Comparison of ENCODE assay signal across 28 mouse cellular contexts in genomic region chr10:29661752-29662151, GRCm38 (mm10).
DNase-seq lines count a peak whose midpoint lies in the region; ATAC-seq lines count a peak whose summit lies in the region.
"Had no signal": no experiment of that assay in that cellular context is flagged by ENCODE, and none has a peak within 500 bp of the region (broad histone marks: within the 10 kb centered on the region; RNA-seq: fewer than 3 reads in every experiment).

No protein-coding gene starts in this region.

- no peaks in the 10 kb centered on the region for H3K9me3 ChIP-seq in forebrain, embryonic 14.5 days (replicated peaks; ENCODE audit: control insufficient read depth, low read length)
- H3K9me3 ChIP-seq in forebrain, embryonic 11.5 days (ENCODE audit: control insufficient read depth, low read length): no peaks in the 10 kb centered on the region
- no peaks in the 10 kb centered on the region for H3K9me3 ChIP-seq in forebrain, embryonic 16.5 days (ENCODE audit: control insufficient read depth, low read length)
- no peaks in the 10 kb centered on the region for H3K9me3 ChIP-seq in hindbrain, embryonic 16.5 days (ENCODE audit: control insufficient read depth, low read length)
- H3K9me3 ChIP-seq: embryonic facial prominence, embryonic 12.5 days; embryonic facial prominence, embryonic 15.5 days; G1E; heart, embryonic 10.5 days; heart, embryonic 13.5 days; hindbrain, embryonic 12.5 days; hindbrain, embryonic 15.5 days; intestine, embryonic 15.5 days had no signal

- no peaks in the 10 kb centered on the region for H3K27me3 ChIP-seq in forebrain, embryonic 14.5 days (replicated peaks; ENCODE audit: control insufficient read depth, insufficient read depth, low read length)
- H3K27me3 ChIP-seq in forebrain, embryonic 11.5 days (ENCODE audit: control insufficient read depth, insufficient read depth, low read length): no peaks in the 10 kb centered on the region
- no peaks in the 10 kb centered on the region for H3K27me3 ChIP-seq in forebrain, embryonic 16.5 days (replicated peaks; ENCODE audit: control insufficient read depth, insufficient read depth, low read length)
- no peaks in the 10 kb centered on the region for H3K27me3 ChIP-seq in hindbrain, embryonic 16.5 days (replicated peaks; ENCODE audit: control insufficient read depth, insufficient read depth, low read length)
- H3K27me3 ChIP-seq: CH12.LX; embryonic facial prominence, embryonic 12.5 days; embryonic facial prominence, embryonic 15.5 days; heart, embryonic 13.5 days; hindbrain, embryonic 12.5 days; hindbrain, embryonic 15.5 days; intestine, embryonic 15.5 days had no signal

- peak; percentile 40 for DNase-seq in forebrain, embryonic 14.5 days (ENCODE audit: low spot score)
- DNase-seq in forebrain, embryonic 11.5 days (ENCODE audit: low spot score): no peak
- peak; percentile 16 for DNase-seq in retina, embryonic 14.5 days (ENCODE audit: low spot score)
- DNase-seq in retina, postnatal 1 day: no peak
- DNase-seq: adrenal gland, adult 2 months; adrenal gland, postnatal 14 days; B cell, adult 2 months; cerebellum, adult 11 months; cerebellum, adult 2 months; cerebellum, adult 9-11 months; cerebellum, postnatal 25 days; gastrocnemius, postnatal 10 days; gastrocnemius, postnatal 36 days; heart, adult 2 months; heart, postnatal 14 days; kidney, adult 11 months had no signal

- H3K27ac ChIP-seq in forebrain, embryonic 14.5 days (ENCODE audit: low read depth, low read length): no peak overlapping the region
- H3K27ac ChIP-seq in forebrain, embryonic 11.5 days (ENCODE audit: low read depth, low read length): no peak overlapping the region
- H3K27ac ChIP-seq in forebrain, embryonic 16.5 days (ENCODE audit: low read length): no peak overlapping the region
- H3K27ac ChIP-seq in hindbrain, embryonic 16.5 days (ENCODE audit: low read depth, low read length): no peak overlapping the region
- H3K27ac ChIP-seq: embryonic facial prominence, embryonic 12.5 days; embryonic facial prominence, embryonic 15.5 days; heart, adult 2 months; heart, embryonic 10.5 days; heart, embryonic 13.5 days; hindbrain, embryonic 12.5 days; hindbrain, embryonic 15.5 days; intestine, embryonic 15.5 days had no signal

- no peaks in the 10 kb centered on the region for H3K36me3 ChIP-seq in forebrain, embryonic 14.5 days (ENCODE audit: control insufficient read depth, insufficient read depth, low read length)
- no peaks in the 10 kb centered on the region for H3K36me3 ChIP-seq in forebrain, embryonic 11.5 days (ENCODE audit: control insufficient read depth, insufficient read depth, low read length)
- H3K36me3 ChIP-seq in forebrain, embryonic 16.5 days (ENCODE audit: control insufficient read depth, insufficient read depth): no peaks in the 10 kb centered on the region
- no peaks in the 10 kb centered on the region for H3K36me3 ChIP-seq in hindbrain, embryonic 16.5 days (ENCODE audit: control insufficient read depth, insufficient read depth, low read length)
- H3K36me3 ChIP-seq: embryonic facial prominence, embryonic 12.5 days; embryonic facial prominence, embryonic 15.5 days; G1E; heart, embryonic 10.5 days; heart, embryonic 13.5 days; hindbrain, embryonic 12.5 days; hindbrain, embryonic 15.5 days; intestine, embryonic 15.5 days had no signal

- no peak overlapping the region for H3K9ac ChIP-seq in forebrain, embryonic 14.5 days (ENCODE audit: low read length)
- H3K9ac ChIP-seq in forebrain, embryonic 11.5 days (ENCODE audit: low read length): no peak overlapping the region
- H3K9ac ChIP-seq in forebrain, embryonic 16.5 days (replicated peaks; ENCODE audit: low read depth, low read length): no peak overlapping the region
- H3K9ac ChIP-seq in hindbrain, embryonic 16.5 days (ENCODE audit: low read depth, low read length): no peak overlapping the region
- H3K9ac ChIP-seq: embryonic facial prominence, embryonic 12.5 days; embryonic facial prominence, embryonic 15.5 days; heart, embryonic 13.5 days; hindbrain, embryonic 12.5 days; hindbrain, embryonic 15.5 days; intestine, embryonic 15.5 days had no signal

- H3K4me3 ChIP-seq in forebrain, embryonic 14.5 days (ENCODE audit: low read depth, low read length): no peak overlapping the region
- H3K4me3 ChIP-seq in forebrain, embryonic 11.5 days (ENCODE audit: low read depth, low read length): no peak overlapping the region
- no peak overlapping the region for H3K4me3 ChIP-seq in forebrain, embryonic 16.5 days (replicated peaks; ENCODE audit: low read length)
- H3K4me3 ChIP-seq in hindbrain, embryonic 16.5 days (ENCODE audit: low read length): no peak overlapping the region
- H3K4me3 ChIP-seq: embryonic facial prominence, embryonic 12.5 days; embryonic facial prominence, embryonic 15.5 days; heart, adult 2 months; heart, embryonic 10.5 days; heart, embryonic 13.5 days; hindbrain, embryonic 12.5 days; hindbrain, embryonic 15.5 days; intestine, embryonic 15.5 days had no signal

- H3K4me1 ChIP-seq in forebrain, embryonic 14.5 days (ENCODE audit: control insufficient read depth, insufficient read depth, low read length): no peaks in the 10 kb centered on the region
- H3K4me1 ChIP-seq in forebrain, embryonic 11.5 days (replicated peaks; ENCODE audit: control insufficient read depth, insufficient read depth, low read length): no peaks in the 10 kb centered on the region
- H3K4me1 ChIP-seq in forebrain, embryonic 16.5 days (replicated peaks; ENCODE audit: control insufficient read depth, insufficient read depth, low read length): no peaks in the 10 kb centered on the region
- H3K4me1 ChIP-seq in hindbrain, embryonic 16.5 days (ENCODE audit: control insufficient read depth, insufficient read depth, low read depth, low read length): no peaks in the 10 kb centered on the region
- H3K4me1 ChIP-seq: embryonic facial prominence, embryonic 12.5 days; embryonic facial prominence, embryonic 15.5 days; heart, embryonic 10.5 days; heart, embryonic 13.5 days; hindbrain, embryonic 12.5 days; hindbrain, embryonic 15.5 days; intestine, embryonic 15.5 days had no signal

- no peak overlapping the region for H3K4me2 ChIP-seq in forebrain, embryonic 14.5 days (ENCODE audit: low read length)
- no peak overlapping the region for H3K4me2 ChIP-seq in forebrain, embryonic 11.5 days (ENCODE audit: low read depth, low read length, severe bottlenecking)
- no peak overlapping the region for H3K4me2 ChIP-seq in forebrain, embryonic 16.5 days (ENCODE audit: low read length)
- H3K4me2 ChIP-seq in hindbrain, embryonic 16.5 days (ENCODE audit: low read length): no peak overlapping the region
- H3K4me2 ChIP-seq: embryonic facial prominence, embryonic 12.5 days; embryonic facial prominence, embryonic 15.5 days; heart, embryonic 13.5 days; hindbrain, embryonic 12.5 days; hindbrain, embryonic 15.5 days; intestine, embryonic 15.5 days had no signal

- WGBS in forebrain, embryonic 14.5 days: 40% methylated on average over 1 of the region's 1 CpGs
- WGBS in forebrain, embryonic 11.5 days: 57% methylated on average over 1 of the region's 1 CpGs
- WGBS in forebrain, embryonic 16.5 days: 17% methylated on average over 1 of the region's 1 CpGs
- WGBS in hindbrain, embryonic 16.5 days: 59% methylated on average over 1 of the region's 1 CpGs

- peak; percentile 66; the same call in 1 of the 2 replicates for ATAC-seq in forebrain, embryonic 14.5 days
- no peak for ATAC-seq in forebrain, embryonic 11.5 days (replicated peaks; ENCODE audit: low FRiP score)
- peak; percentile 89 for ATAC-seq in forebrain, embryonic 16.5 days
- no peak for ATAC-seq in hindbrain, embryonic 16.5 days
- no peak for ATAC-seq in cerebellum, adult (ENCODE audit: insufficient number of reproducible peaks, low FRiP score, low TSS enrichment)
- ATAC-seq: intestine, embryonic 15.5 days had no signal

Comparison
In these comparisons a context has a peak if more than half of its experiments do, and no peak if none do; other contexts are left out.
1. ATAC-seq: peak in forebrain, embryonic 14.5 days (single experiment) and forebrain, embryonic 16.5 days (single experiment); none in forebrain, embryonic 11.5 days (single experiment), hindbrain, embryonic 16.5 days (single experiment) and cerebellum, adult (single experiment).
2. DNase-seq: peak in forebrain, embryonic 14.5 days (single experiment) and retina, embryonic 14.5 days (single experiment); none in forebrain, embryonic 11.5 days (single experiment) and retina, postnatal 1 day (single experiment).